Mouse (Mus musculus) heart, adult 2 months (tissue): Measurements from ENCODE around the gene Ahnak2.

ENCODE experiments used
- CTCF ChIP-seq: fragments of 200-600 bp; IDR thresholded peaks from 2 replicates; pipeline ENCODE4 v1.8.1; 2022; ENCODE audit warnings: antibody characterized with exemption, mild to moderate bottlenecking, moderate library complexity
- EP300 ChIP-seq: fragments of 200-500 bp; IDR thresholded peaks from 2 replicates; pipeline ENCODE4 v1.6.1; 2011; ENCODE audit warnings: low read depth, low read length, control low read depth; ENCODE audit not compliant: insufficient read depth
- POLR2A ChIP-seq: fragments of 200-500 bp; IDR thresholded peaks from 2 replicates; pipeline ENCODE4 v1.6.1; 2011; ENCODE audit warnings: mild to moderate bottlenecking, low read depth, low read length, control low read depth; ENCODE audit not compliant: insufficient read depth

GRCm38 (mm10) chr12:112739023-112739568 lies 63.4 kb downstream of the Ahnak2 start:
- TF ChIP-seq POLR2A (no peak), CTCF (no peak), EP300 (no peak)
